Mouse (Mus musculus) left cerebral cortex, postnatal 14 days (tissue): ENCODE measurements around the gene Rapgef1. TPM values are rescaled to one million over a fixed set of nuclear protein-coding genes. Genes with fewer than 3 reads are reported as not detected.
"Not testable (repeated sequence)": the region's sequence is repeated elsewhere in the genome, so short reads cannot be mapped to it uniquely, and the experiment has no call there.

Source experiments
- DNase-seq, 2 experiments: peaks; one replicate each; pipeline ENCODE4 v3.0.0; 2021 to 2022; ENCODE audit warnings: low spot score in 2 of 2, mixed read lengths in 1 of 2
- intact Hi-C: fragments of 180-260 bp; cut with DNase I; formaldehyde crosslinking; loops from one replicate; pipeline ENCODE4 v1.15.1; 2025
- total RNA-seq, 2 experiments: library from RNA; stranded (reverse); gene quantifications; 2 replicates each; pipeline ENCODE4 v1.2.3; 2021

The Rapgef1 gene
- total RNA-seq, 2 experiments from 2014 or later = 118 to 124 TPM

GRCm38 (mm10) chr2:29767976-29768709 lies 148.6 kb downstream of the Rapgef1 start:
- intact Hi-C loops = no loop called here
- no peak for DNase-seq

GRCm38 (mm10) chr2:29768901-29769300 lies 149.4 kb downstream of the Rapgef1 start:
- no peak for DNase-seq
- intact Hi-C loops = no loop called here

GRCm38 (mm10) chr2:29770162-29770561 lies 150.6 kb downstream of the Rapgef1 start:
- intact Hi-C loops = no loop called here
- DNase-seq = no peak

- no peak for DNase-seq
- intact Hi-C loops = no loop called here
Measured at GRCm38 (mm10) chr2:29771611-29772461, 152.3 kb downstream of the Rapgef1 start.

DNA sequence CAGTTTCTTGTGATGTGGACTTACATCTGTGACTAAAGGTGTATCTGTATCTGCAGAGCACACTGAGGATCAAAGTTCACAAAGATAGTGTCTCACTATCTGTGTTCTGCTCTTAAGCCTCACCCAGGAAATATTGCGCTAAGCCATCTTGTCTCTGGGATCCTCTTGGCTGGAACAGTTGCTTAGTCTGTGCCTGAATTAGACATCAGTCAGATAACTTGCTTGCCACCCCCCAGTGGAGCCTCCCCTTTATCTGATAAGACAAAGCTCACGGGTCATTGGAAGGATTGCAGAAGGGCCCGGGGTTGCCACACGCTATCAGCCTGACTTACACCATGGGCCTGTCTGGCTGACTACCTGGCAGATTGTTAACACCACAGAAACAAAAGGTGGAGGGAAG lies 153.8 kb downstream of the Rapgef1 start:
- intact Hi-C loops = no loop called here
- DNase-seq = no peak

GRCm38 (mm10) chr2:29781256-29781655 lies 161.7 kb downstream of the Rapgef1 start:
- DNase-seq, intact Hi-C loops: not testable (repeated sequence)

DNA sequence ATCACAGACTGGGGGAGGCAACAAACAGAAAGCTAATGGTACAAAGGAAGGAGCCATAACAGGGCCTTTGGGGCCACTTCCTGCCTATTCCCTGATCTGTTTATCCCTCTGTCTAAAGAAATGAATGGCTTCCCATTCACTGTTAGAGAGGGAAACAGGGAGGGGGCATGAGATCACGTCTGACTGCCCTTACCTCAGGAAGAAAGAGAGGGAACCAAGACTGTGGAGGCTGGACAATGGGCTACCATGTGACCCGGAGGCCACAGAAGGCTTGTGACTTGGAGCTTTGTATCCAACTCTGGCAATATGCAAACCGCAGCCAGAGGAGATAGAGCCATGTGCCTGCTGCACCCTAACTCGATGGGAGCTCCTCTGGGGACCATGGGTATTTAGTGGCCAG lies 164.8 kb downstream of the Rapgef1 start:
- intact Hi-C loops = no loop called here

DNA sequence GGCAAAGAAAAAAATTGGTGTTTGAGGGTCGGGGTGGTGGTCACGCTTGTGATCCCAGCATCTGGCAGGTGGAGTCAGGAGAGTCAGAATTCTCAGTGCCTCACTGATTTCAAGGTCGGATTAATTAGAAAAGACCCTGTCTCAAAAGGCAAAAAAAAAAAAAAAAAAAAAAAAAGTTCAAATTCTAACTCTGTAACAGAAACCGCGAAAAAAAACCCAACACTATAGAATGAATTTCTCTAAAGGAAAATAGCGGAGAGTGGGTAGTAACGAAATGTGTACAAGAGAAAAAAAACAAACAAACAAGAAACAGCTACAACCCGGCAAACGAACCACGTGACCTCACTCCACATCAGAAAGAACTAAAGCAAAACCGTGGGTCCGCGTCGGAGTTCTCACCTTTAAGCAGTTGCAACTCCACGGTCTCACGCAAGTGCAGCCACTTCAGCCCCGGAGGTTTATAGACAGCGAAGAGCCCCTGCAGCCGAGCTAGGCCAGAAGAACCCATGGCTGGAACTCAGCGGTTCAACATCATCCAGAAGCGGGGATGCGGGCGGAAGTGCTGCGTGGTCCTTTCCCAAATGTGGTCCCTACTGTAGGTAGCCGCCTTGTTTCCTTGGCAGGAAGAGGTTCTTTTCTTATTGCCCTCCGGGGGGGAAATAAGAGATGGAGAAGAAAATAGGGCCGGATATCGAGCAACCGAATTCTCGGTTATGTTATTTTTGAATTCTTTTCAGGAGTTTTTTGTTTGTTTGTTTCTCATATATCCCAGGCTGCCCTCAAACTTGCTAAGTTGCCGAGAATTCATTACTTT lies 167.8 kb downstream of the Rapgef1 start, which contains the start of gene Coq4:
Gene Coq4 (plus strand): TSS at position 390 of the 814 bp plus-strand sequence.
- peak; percentile 94 to 96 for DNase-seq
- intact Hi-C loops = no loop called here

More for the DNA sequence above, 164.8 kb downstream of the Rapgef1 start:
- no peak for DNase-seq

- intact Hi-C loops = no loop called here
- peak; percentile 76 to 89 for DNase-seq
Measured at GRCm38 (mm10) chr2:29787937-29788681, 168.6 kb downstream of the Rapgef1 start, which contains the start of gene Trub2. Trub2 (minus strand) TSS chr2:29788502.

Other genes with a start within 250 kb of the Rapgef1 start
- gene Gm13420, start 132.0 kb downstream of the Rapgef1 start, total RNA-seq = 1 to 10 TPM; 2.3 TPM
- gene Gm13547, start 139.6 kb downstream of the Rapgef1 start, total RNA-seq = not detected
- gene Coq4, start 167.8 kb downstream of the Rapgef1 start, total RNA-seq = 10 to 100 TPM; 35.6 to 37.5 TPM
- 10 to 100 TPM; 47.9 to 51.2 TPM for gene Trub2, start 168.8 kb downstream of the Rapgef1 start, total RNA-seq
- 10 to 100 TPM; 93.4 to 96.7 TPM for gene Slc27a4, start 182.9 kb downstream of the Rapgef1 start, total RNA-seq
- gene Urm1, start 200.4 kb downstream of the Rapgef1 start, total RNA-seq = 10 to 100 TPM; 57.3 to 60.2 TPM
- gene Cercam, start 249.4 kb downstream of the Rapgef1 start, total RNA-seq = 1 to 10 TPM; 5.2 to 7.2 TPM